Mouse (Mus musculus): ENCODE measurements around the gene Acot9. TPM values are rescaled to one million over a fixed set of nuclear protein-coding genes. Genes with fewer than 3 reads are reported as not detected.
A peak's percentile ranks its signal among the peaks of the same experiment; 100 is the strongest.

Acot9 gene
- total and polyA plus RNA-seq, 3 experiments, result 52.6 to 56.3 TPM; not detected in 1

- Histone ChIP-seq H3K9ac (ENCODE audit: control insufficient read depth, low read depth, low read length, poor library complexity, severe bottlenecking) (no peak overlapping the region), H3K79me2 (ENCODE audit: control insufficient read depth, insufficient read depth, low read length, poor library complexity) (no peaks in the 10 kb centered on the region), H3K4me1 (ENCODE audit: control insufficient read depth in 1 of 2, insufficient read depth in 2 of 2, low read length in 2 of 2) (peaks cover 3 to 9% of the 10 kb centered on the region in 2 experiments), H3K27me3 (ENCODE audit: control insufficient read depth in 1 of 2, insufficient read depth in 2 of 2, low read length in 2 of 2) (no peaks in the 10 kb centered on the region), H3K27ac (ENCODE audit: control insufficient read depth, low read depth, low read length) (no peak overlapping the region), H3K4me3 (ENCODE audit: control insufficient read depth in 1 of 2, insufficient read depth in 1 of 2, low read depth in 2 of 2, low read length in 2 of 2) (no peak overlapping the region), H3K9me3 (replicated peaks; ENCODE audit: insufficient read depth, low read length) (no peaks in the 10 kb centered on the region), H3K36me3 (ENCODE audit: control insufficient read depth in 1 of 2, insufficient read depth in 2 of 2, low read length in 2 of 2) (peaks cover 0 to 26% of the 10 kb centered on the region in 2 experiments)
- TF ChIP-seq KAT2A (conservative IDR thresholded peaks at IDR 0.05; ENCODE audit: low read depth, low read length) (no peak), ZMIZ1 (IDR thresholded peaks at IDR 0.05; ENCODE audit: low read depth, low read length) (no peak), MAX (IDR thresholded peaks at IDR 0.05; ENCODE audit: low read length) (peak; percentile 49; the same call in 1 of the 2 replicates), CTCF (IDR thresholded peaks at IDR 0.05 in 2 of 3, conservative IDR thresholded peaks at IDR 0.05 in 1 of 3; ENCODE audit: control insufficient read depth in 1 of 3, insufficient read depth in 1 of 3, low read depth in 2 of 3, low read length in 3 of 3, poor library complexity in 1 of 3, severe bottlenecking in 1 of 3) (no peak), CHD1 (IDR thresholded peaks at IDR 0.05; ENCODE audit: low read depth, low read length) (no peak), TAL1 (IDR thresholded peaks at IDR 0.05; ENCODE audit: low read length) (no peak), ZNF384 (IDR thresholded peaks at IDR 0.05; ENCODE audit: low read depth, low read length) (no peak), POLR2AphosphoS5 (IDR thresholded peaks at IDR 0.05; ENCODE audit: borderline replicate concordance, low read depth, low read length) (no peak), NELFE (IDR thresholded peaks at IDR 0.05; ENCODE audit: low read depth, low read length) (no peak), E2F4 (IDR thresholded peaks at IDR 0.05; ENCODE audit: borderline replicate concordance, low read depth, low read length) (no peak), MYC (IDR thresholded peaks at IDR 0.05; ENCODE audit: low read depth, low read length) (peak; percentile 78), EP300 (IDR thresholded peaks at IDR 0.05; ENCODE audit: low read depth in 1 of 2, low read length in 2 of 2) (no peak), MXI1 (IDR thresholded peaks at IDR 0.05; ENCODE audit: low read depth, low read length) (peak; percentile 77), MAZ (IDR thresholded peaks at IDR 0.05; ENCODE audit: low read depth, low read length) (no peak), SIN3A (IDR thresholded peaks at IDR 0.05; ENCODE audit: low read length) (peak; percentile 23; the same call in 1 of the 2 replicates), TCF12 (IDR thresholded peaks at IDR 0.05; ENCODE audit: low read depth, low read length) (no peak), ELF1 (IDR thresholded peaks at IDR 0.05; ENCODE audit: low read depth, low read length) (no peak), UBTF (IDR thresholded peaks at IDR 0.05; ENCODE audit: borderline replicate concordance, insufficient read depth, low read depth, low read length) (no peak), POLR2A (IDR thresholded peaks at IDR 0.05; ENCODE audit: control insufficient read depth in 1 of 2, insufficient read depth in 1 of 2, low read depth in 1 of 2, low read length in 2 of 2, poor library complexity in 1 of 2) (no peak), TBP (IDR thresholded peaks at IDR 0.05; ENCODE audit: low read depth, low read length) (no peak), GATA1 (IDR thresholded peaks at IDR 0.05; ENCODE audit: low read depth, low read length) (no peak), ETS1 (IDR thresholded peaks at IDR 0.05; ENCODE audit: low read depth, low read length) (no peak), NRF1 (IDR thresholded peaks at IDR 0.05; ENCODE audit: insufficient read depth, low read depth, low read length, poor library complexity, severe bottlenecking) (no peak)
- DNase-seq (ENCODE audit: low read depth, low spot score), result peak; percentile 76
These were observed 18.3 kb downstream of the Acot9 start for GRCm38 (mm10) chrX:155280427-155281044.

All from MEL (cell line).